Comparison of ENCODE assay signal across 19 mouse cellular contexts in the genomic region with DNA sequence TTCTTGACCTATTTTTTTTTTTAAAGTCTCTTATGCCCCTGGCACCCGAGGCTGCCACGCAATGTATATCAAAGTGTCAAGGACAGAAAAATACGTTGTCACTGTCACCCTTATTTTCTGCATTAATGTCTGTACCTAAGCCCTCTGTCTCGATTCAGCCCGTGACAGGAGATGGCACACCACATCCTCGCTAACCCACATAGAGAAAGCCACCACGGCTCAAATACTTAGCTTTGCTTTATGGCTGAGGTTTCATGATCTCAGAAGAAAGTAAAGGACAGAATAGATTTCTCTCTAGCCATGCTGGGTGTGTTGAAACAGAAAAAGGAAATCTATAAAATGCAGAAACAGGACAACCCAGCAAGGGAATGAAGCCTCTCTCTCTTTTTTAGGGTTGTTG.
"Had no signal": no experiment of that assay in that cellular context is flagged by ENCODE, and none has a peak within 500 bp of the region (broad histone marks: within the 10 kb centered on the region; RNA-seq: fewer than 3 reads in every experiment).

No protein-coding gene starts in this region.

- H3K36me3 ChIP-seq: limb, embryonic 12.5 days; liver, embryonic 13.5 days; lung, embryonic 15.5 days; midbrain, embryonic 13.5 days; neural tube, embryonic 13.5 days; stomach, embryonic 15.5 days had no signal

- H3K4me3 ChIP-seq: limb, embryonic 12.5 days; liver, embryonic 13.5 days; lung, embryonic 15.5 days; midbrain, embryonic 13.5 days; myocyte; neural tube, embryonic 13.5 days; stomach, embryonic 15.5 days had no signal

- ATAC-seq: liver, postnatal 0 days; midbrain, embryonic 13.5 days had no signal

- H3K4me1 ChIP-seq: liver, embryonic 13.5 days; lung, embryonic 15.5 days; neural tube, embryonic 13.5 days; stomach, embryonic 15.5 days had no signal

- H3K9me3 ChIP-seq: limb, embryonic 12.5 days; liver, embryonic 13.5 days; lung, embryonic 15.5 days; midbrain, embryonic 13.5 days; neural tube, embryonic 13.5 days; stomach, embryonic 15.5 days had no signal

- DNase-seq: kidney, adult 11 months; kidney, adult 9 months; kidney, postnatal 36 days; layer of hippocampus, adult 9-11 months; liver; liver, embryonic 13.5 days; liver, postnatal 0 days; lung, postnatal 14 days; retina, postnatal 1 day; right cerebral cortex, postnatal 4 days; spleen, adult 18-20 months had no signal

- H3K27ac ChIP-seq: kidney, postnatal 0 days; limb, embryonic 12.5 days; liver, embryonic 13.5 days; lung, embryonic 15.5 days; macrophage; midbrain, embryonic 13.5 days; neural tube, embryonic 13.5 days; stomach, embryonic 15.5 days had no signal

- H3K27me3 ChIP-seq: limb, embryonic 12.5 days; liver, embryonic 13.5 days; lung, embryonic 15.5 days; midbrain, embryonic 13.5 days; neural tube, embryonic 13.5 days; stomach, embryonic 15.5 days had no signal
